In the genomic region with DNA sequence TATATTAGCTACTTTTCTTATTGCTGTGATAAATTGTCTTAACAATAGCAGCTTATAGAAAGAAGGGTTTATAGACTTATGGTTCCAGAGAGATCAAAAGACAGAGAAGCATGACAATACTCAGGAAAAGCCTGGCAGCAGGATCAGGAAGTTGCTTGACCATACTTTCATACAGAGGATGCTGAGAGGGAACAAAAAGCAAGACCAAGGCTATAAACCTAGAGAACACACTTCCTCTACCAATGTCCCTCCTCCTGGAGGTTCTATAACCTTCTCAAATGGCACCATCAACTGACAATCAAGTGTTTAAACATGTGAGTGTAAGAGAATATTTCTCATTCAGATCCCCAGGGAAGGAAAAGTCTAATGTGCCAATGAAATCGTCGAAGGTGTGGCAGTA, we compare ENCODE assay signal across 19 mouse cellular contexts.
"Had no signal": no experiment of that assay in that cellular context is flagged by ENCODE, and none has a peak within 500 bp of the region (broad histone marks: within the 10 kb centered on the region; RNA-seq: fewer than 3 reads in every experiment).

No protein-coding gene starts in this region.

- DNase-seq: gastrocnemius, postnatal 10 days; gastrocnemius, postnatal 25 days; heart, adult 11 months; heart, adult 2 months; heart, postnatal 14 days; heart, postnatal 36 days; kidney, adult 18-20 months; kidney, adult 8-10 months; kidney, postnatal 10 days; kidney, postnatal 25 days; kidney, postnatal 4 days; layer of hippocampus, adult 9-11 months; layer of hippocampus, postnatal 36 days; liver; liver, embryonic 13.5 days had no signal

- ATAC-seq: hindbrain, embryonic 16.5 days; inflammation-experienced regulatory T-cells, adult 6 months; intestine, embryonic 15.5 days; intestine, postnatal 0 days had no signal
